Mouse (Mus musculus) heart, adult 10 weeks (tissue): ENCODE data around the gene Rheb. TPM values are rescaled to one million over a fixed set of nuclear protein-coding genes. Genes with fewer than 3 reads are reported as not detected.

Experiments used
- polyA plus RNA-seq: library from polyadenylated mRNA; stranded (reverse); fragments of 350-450 nt; fragmentation: Illumina TruSeq; extraction: RNeasy Lipid Tissue Mini Kit (QIAGEN cat#74804); gene quantifications from one replicate; pipeline ENCODE4 v1.2.3, GENCODE M21; 2014; ENCODE audit warnings: low read depth, low replicate concordance

The Rheb gene
- polyA plus RNA-seq: 124 TPM

GRCm38 (mm10) chr5:24842274-24843102 lies at the start of gene Rheb:
Rheb (minus strand) TSS chr5:24842624.

GRCm38 (mm10) chr5:24757816-24758215 lies 84.6 kb downstream of the Rheb start, which contains the start of gene Crygn:
Crygn (minus strand) TSS chr5:24758008.

Other genes starting within 250 kb of the Rheb start
- gene Smarcd3, start 218.2 kb downstream of the Rheb start, polyA plus RNA-seq: 61.2 TPM
- gene Nub1, start 157.1 kb downstream of the Rheb start, polyA plus RNA-seq: 36.8 TPM
- 0.97 TPM for gene Wdr86, start 111.9 kb downstream of the Rheb start, polyA plus RNA-seq
- not detected for gene Crygn, start 84.6 kb downstream of the Rheb start, polyA plus RNA-seq